8 mouse cellular contexts compared by ENCODE assay signal in genomic region chr5:123317992-123318391, GRCm38 (mm10). TPM values are rescaled to one million over a fixed set of nuclear protein-coding genes. Genes with fewer than 3 reads are reported as not detected.
DNase-seq lines count a peak whose midpoint lies in the region; ATAC-seq and TF ChIP-seq lines count a peak whose summit lies in the region.

No protein-coding gene starts in this region.

- no peaks in the 10 kb centered on the region for H3K27me3 ChIP-seq in hindbrain, embryonic 16.5 days (replicated peaks; ENCODE audit: control insufficient read depth, insufficient read depth, low read length)
- no peaks in the 10 kb centered on the region for H3K27me3 ChIP-seq in lung, embryonic 14.5 days (ENCODE audit: insufficient read depth, low read length)

- 27% methylated on average over 6 of the region's 6 CpGs for WGBS in hindbrain, embryonic 16.5 days
- WGBS in lung, embryonic 14.5 days = 5% methylated on average over 6 of the region's 6 CpGs

- H3K9ac ChIP-seq in hindbrain, embryonic 16.5 days (ENCODE audit: low read depth, low read length) = no peak overlapping the region
- H3K9ac ChIP-seq in lung, embryonic 14.5 days = peak overlapping the region; percentile 35; the same call in 1 of the 2 replicates

- H3K4me3 ChIP-seq in left cerebral cortex, adult 2 months = peak overlapping the region; percentile 20; the same call in 1 of the 2 replicates
- H3K4me3 ChIP-seq in hindbrain, embryonic 16.5 days (ENCODE audit: low read length) = 0 out of 2 replicates have a peak overlapping the region, but pooled peaks have one; percentile 8
- peak overlapping the region; percentile 21 for H3K4me3 ChIP-seq in lung, embryonic 14.5 days (ENCODE audit: low read depth, low read length)

- TF ChIP-seq CTCF in left cerebral cortex, adult 2 months (IDR thresholded peaks at IDR 0.05) = no peak
- no peak for TF ChIP-seq CTCF in brain, embryonic 14.5 days (IDR thresholded peaks at IDR 0.05; ENCODE audit: borderline replicate concordance, extremely low read depth, insufficient read depth, insufficient read length)
- no peak for TF ChIP-seq CTCF in lung, embryonic 14.5 days (IDR thresholded peaks at IDR 0.05; ENCODE audit: low read depth)

- H3K36me3 ChIP-seq in hindbrain, embryonic 16.5 days (ENCODE audit: control insufficient read depth, insufficient read depth, low read length) = no peaks in the 10 kb centered on the region
- H3K36me3 ChIP-seq in lung, embryonic 14.5 days (ENCODE audit: insufficient read depth) = no peaks in the 10 kb centered on the region

- TF ChIP-seq POLR2A in brain, embryonic 14.5 days (IDR thresholded peaks at IDR 0.05; ENCODE audit: borderline replicate concordance, extremely low read depth, insufficient read depth, insufficient read length, poor library complexity, severe bottlenecking) = no peak

- intact Hi-C loops in left cerebral cortex, adult 2 months (cut with DNase I) = no loop called here

- H3K27ac ChIP-seq in left cerebral cortex, adult 2 months = no peak overlapping the region
- H3K27ac ChIP-seq in hindbrain, embryonic 16.5 days (ENCODE audit: low read depth, low read length) = no peak overlapping the region
- no peak overlapping the region for H3K27ac ChIP-seq in lung, embryonic 14.5 days (ENCODE audit: low read depth)

- H3K9me3 ChIP-seq in hindbrain, embryonic 16.5 days (ENCODE audit: control insufficient read depth, low read length) = no peaks in the 10 kb centered on the region
- no peaks in the 10 kb centered on the region for H3K9me3 ChIP-seq in lung, embryonic 14.5 days (ENCODE audit: low read depth, low read length)

- peaks cover 8% of the 10 kb centered on the region for H3K4me1 ChIP-seq in hindbrain, embryonic 16.5 days (ENCODE audit: control insufficient read depth, insufficient read depth, low read depth, low read length)
- H3K4me1 ChIP-seq in lung, embryonic 14.5 days (ENCODE audit: insufficient read depth) = peaks cover 5% of the 10 kb centered on the region; the same call in 1 of the 2 replicates

- no peak for DNase-seq in left cerebral cortex, adult 2 months (ENCODE audit: extremely low spot score in 1 of 2, low spot score in 2 of 2)
- no peak for DNase-seq in left cerebral cortex, adult 8-10 months (ENCODE audit: low spot score in 2 of 2)
- peak; percentile 70 for DNase-seq in brain, embryonic 14.5 days (ENCODE audit: low read depth)
- peak; percentile 59 for DNase-seq in lung, embryonic 14.5 days
- DNase-seq in thymus, postnatal 36 days = peak; percentile 33 to 35
- no peak for DNase-seq in right cerebral cortex, adult 18-20 months
- no peak for DNase-seq in gastrocnemius, postnatal 10 days

- peak overlapping the region; percentile 38 for H3K4me2 ChIP-seq in hindbrain, embryonic 16.5 days (ENCODE audit: low read length)
- H3K4me2 ChIP-seq in lung, embryonic 14.5 days = peak overlapping the region; percentile 52

- no peak for ATAC-seq in hindbrain, embryonic 16.5 days
- ATAC-seq in lung, embryonic 14.5 days (ENCODE audit: insufficient read depth) = no peak

RNA-seq across cellular contexts. Expression of gene Bcl7a, which starts 25.6 kb away (rescaled TPM):
- 10 to 100 TPM; 65.4 to 68.2 TPM for total RNA-seq in left cerebral cortex, adult 2 months (2021)
- 10 to 100 TPM; 62.3 to 67.1 (median 64.6) TPM for total RNA-seq in left cerebral cortex, adult 8-10 months (2022)
- 46.4 and 53.2 TPM in 2 replicates for polyA plus RNA-seq in brain, embryonic 14.5 days (2012; rRNA removed)
- polyA plus RNA-seq in hindbrain, embryonic 16.5 days (2015; fragmentation: Nextera tagmentation; extraction: Ambion mirVana) = 31.1 and 36.7 TPM in 2 replicates
- 24.9 and 25.0 TPM in 2 replicates for polyA plus RNA-seq in lung, embryonic 14.5 days (2014; fragmentation: Nextera tagmentation; extraction: Ambion mirVana)
- total RNA-seq in gastrocnemius, postnatal 10 days (2021) = 10 to 100 TPM; 21.0 to 25.3 TPM

Comparison
In these comparisons a context has a peak if more than half of its experiments do, and no peak if none do; other contexts are left out.
1. DNase-seq: peak in brain, embryonic 14.5 days (single experiment), lung, embryonic 14.5 days (single experiment) and thymus, postnatal 36 days (2 of 2); none in left cerebral cortex, adult 2 months (0 of 2), left cerebral cortex, adult 8-10 months (0 of 2), right cerebral cortex, adult 18-20 months (single experiment) and gastrocnemius, postnatal 10 days (single experiment).
2. Peak in every context shown above with its lines, with median percentiles within 50 percentile points of each other: H3K4me3 ChIP-seq.